In genomic region chr9:63378174-63378573, GRCm38 (mm10) we compare ENCODE assay signal across 8 mouse cellular contexts. TPM values are rescaled to one million over a fixed set of nuclear protein-coding genes. Genes with fewer than 3 reads are reported as not detected.
A peak's percentile ranks its signal among the peaks of the same experiment; 100 is the strongest.
DNase-seq lines count a peak whose midpoint lies in the region; ATAC-seq lines count a peak whose summit lies in the region.

No protein-coding gene starts in this region.

- peak overlapping the region; percentile 88 for H3K4me3 ChIP-seq in lung, embryonic 15.5 days
- H3K4me3 ChIP-seq in embryonic facial prominence, embryonic 11.5 days (ENCODE audit: low read depth, low read length): peak overlapping the region; percentile 78
- peak overlapping the region; percentile 83 for H3K4me3 ChIP-seq in intestine, embryonic 16.5 days (ENCODE audit: low read length)
- peak overlapping the region; percentile 74 for H3K4me3 ChIP-seq in neural tube, embryonic 14.5 days (ENCODE audit: low read depth, low read length)

- H3K9ac ChIP-seq in lung, embryonic 15.5 days: peak overlapping the region; percentile 91; the same call in 1 of the 2 replicates
- peak overlapping the region; percentile 87 for H3K9ac ChIP-seq in embryonic facial prominence, embryonic 11.5 days (replicated peaks; ENCODE audit: low read length)
- peak overlapping the region; percentile 96 for H3K9ac ChIP-seq in intestine, embryonic 16.5 days (ENCODE audit: low read depth, low read length)
- peak overlapping the region; percentile 88 for H3K9ac ChIP-seq in neural tube, embryonic 14.5 days (replicated peaks; ENCODE audit: low read depth, low read length)

- 0 out of 2 replicates have a peak, but pooled peaks cover 4% of the 10 kb centered on the region for H3K36me3 ChIP-seq in lung, embryonic 15.5 days
- no peaks in the 10 kb centered on the region for H3K36me3 ChIP-seq in embryonic facial prominence, embryonic 11.5 days (replicated peaks; ENCODE audit: control insufficient read depth, insufficient read depth, low read depth, low read length)
- no peaks in the 10 kb centered on the region for H3K36me3 ChIP-seq in intestine, embryonic 16.5 days (ENCODE audit: control insufficient read depth, insufficient read depth, low read length)
- no peaks in the 10 kb centered on the region for H3K36me3 ChIP-seq in neural tube, embryonic 14.5 days (ENCODE audit: control insufficient read depth, insufficient read depth, low read length)

- DNase-seq in lung, postnatal 14 days: no peak
- DNase-seq in embryonic facial prominence, embryonic 11.5 days (ENCODE audit: low spot score): no peak
- DNase-seq in layer of hippocampus, postnatal 14 days (ENCODE audit: low spot score in 2 of 2): no peak
- DNase-seq in adrenal gland, adult (ENCODE audit: inconsistent age in 2 of 2, low spot score in 1 of 2): no peak
- no peak for DNase-seq in kidney, postnatal 4 days

- peaks cover 24% of the 10 kb centered on the region for H3K4me1 ChIP-seq in lung, embryonic 15.5 days
- no peaks in the 10 kb centered on the region for H3K4me1 ChIP-seq in embryonic facial prominence, embryonic 11.5 days (ENCODE audit: control insufficient read depth, insufficient read depth, low read length)
- peaks cover 19% of the 10 kb centered on the region for H3K4me1 ChIP-seq in intestine, embryonic 16.5 days (ENCODE audit: control insufficient read depth, insufficient read depth, low read length)
- H3K4me1 ChIP-seq in neural tube, embryonic 14.5 days (ENCODE audit: control insufficient read depth, insufficient read depth, low read length): peaks cover 24% of the 10 kb centered on the region

- no peaks in the 10 kb centered on the region for H3K9me3 ChIP-seq in lung, embryonic 15.5 days
- H3K9me3 ChIP-seq in embryonic facial prominence, embryonic 11.5 days (replicated peaks; ENCODE audit: control insufficient read depth, low read length): no peaks in the 10 kb centered on the region
- H3K9me3 ChIP-seq in intestine, embryonic 16.5 days (ENCODE audit: control insufficient read depth, low read length): no peaks in the 10 kb centered on the region
- no peaks in the 10 kb centered on the region for H3K9me3 ChIP-seq in neural tube, embryonic 14.5 days (ENCODE audit: control insufficient read depth, low read length)

- peak overlapping the region; percentile 88; the same call in 1 of the 2 replicates for H3K27ac ChIP-seq in lung, embryonic 15.5 days
- no peak overlapping the region for H3K27ac ChIP-seq in embryonic facial prominence, embryonic 11.5 days (replicated peaks; ENCODE audit: low read depth, low read length)
- peak overlapping the region; percentile 89; the same call in 1 of the 2 replicates for H3K27ac ChIP-seq in intestine, embryonic 16.5 days (ENCODE audit: low read length)
- peak overlapping the region; percentile 81; the same call in 1 of the 2 replicates for H3K27ac ChIP-seq in neural tube, embryonic 14.5 days (ENCODE audit: low read depth, low read length)

- H3K4me2 ChIP-seq in lung, embryonic 15.5 days: peak overlapping the region; percentile 91
- peak overlapping the region; percentile 76 for H3K4me2 ChIP-seq in embryonic facial prominence, embryonic 11.5 days (ENCODE audit: low read depth, low read length)
- H3K4me2 ChIP-seq in intestine, embryonic 16.5 days (ENCODE audit: low read depth, low read length): peak overlapping the region; percentile 64
- H3K4me2 ChIP-seq in neural tube, embryonic 14.5 days (ENCODE audit: low read depth, low read length): peak overlapping the region; percentile 71

- H3K27me3 ChIP-seq in lung, embryonic 15.5 days: no peaks in the 10 kb centered on the region
- no peaks in the 10 kb centered on the region for H3K27me3 ChIP-seq in embryonic facial prominence, embryonic 11.5 days (ENCODE audit: control insufficient read depth, insufficient read depth, low read length)
- no peaks in the 10 kb centered on the region for H3K27me3 ChIP-seq in intestine, embryonic 16.5 days (replicated peaks; ENCODE audit: control insufficient read depth, insufficient read depth, low read length)
- no peaks in the 10 kb centered on the region for H3K27me3 ChIP-seq in neural tube, embryonic 14.5 days (ENCODE audit: control insufficient read depth, insufficient read depth, low read length)

- ATAC-seq in lung, embryonic 15.5 days (ENCODE audit: borderline replicate concordance, extremely low read depth, low FRiP score, low TSS enrichment): no peak
- no peak for ATAC-seq in embryonic facial prominence, embryonic 11.5 days (replicated peaks; ENCODE audit: insufficient number of reproducible peaks, low FRiP score, low TSS enrichment, low read depth)
- no peak for ATAC-seq in intestine, embryonic 16.5 days
- ATAC-seq in neural tube, embryonic 14.5 days (ENCODE audit: low read depth): no peak

- 17% methylated on average over 8 of the region's 8 CpGs for WGBS in lung, embryonic 15.5 days
- 20% methylated on average over 8 of the region's 8 CpGs for WGBS in embryonic facial prominence, embryonic 11.5 days
- WGBS in intestine, embryonic 16.5 days: 16% methylated on average over 8 of the region's 8 CpGs
- 14% methylated on average over 8 of the region's 8 CpGs for WGBS in neural tube, embryonic 14.5 days

RNA-seq across cellular contexts. Expression of gene Map2k5, which starts 0.5 kb away (rescaled TPM):
- polyA plus RNA-seq in lung, embryonic 15.5 days (2015; fragmentation: Nextera tagmentation; extraction: Ambion mirVana): 31.3 and 32.5 TPM in 2 replicates
- polyA plus RNA-seq in embryonic facial prominence, embryonic 11.5 days (2014; fragmentation: Nextera tagmentation; extraction: Ambion mirVana): 35.4 and 43.3 TPM in 2 replicates
- polyA plus RNA-seq in intestine, embryonic 16.5 days (2015; fragmentation: Nextera tagmentation; extraction: Ambion mirVana): 21.7 and 22.8 TPM in 2 replicates
- 35.1 and 36.9 TPM in 2 replicates for polyA plus RNA-seq in neural tube, embryonic 14.5 days (2014; fragmentation: Nextera tagmentation; extraction: Ambion mirVana)
- total RNA-seq in layer of hippocampus, postnatal 14 days (2021): 10 to 100 TPM; 35.3 to 36.2 TPM

RNA-seq across cellular contexts. Expression of gene 2300009A05Rik, which starts 20.9 kb away (rescaled TPM):
- polyA plus RNA-seq in lung, embryonic 15.5 days (2015; fragmentation: Nextera tagmentation; extraction: Ambion mirVana): 35.0 and 35.4 TPM in 2 replicates
- polyA plus RNA-seq in embryonic facial prominence, embryonic 11.5 days (2014; fragmentation: Nextera tagmentation; extraction: Ambion mirVana): 37.3 and 37.7 TPM in 2 replicates
- polyA plus RNA-seq in intestine, embryonic 16.5 days (2015; fragmentation: Nextera tagmentation; extraction: Ambion mirVana): 48.5 and 49.5 TPM in 2 replicates
- 75.2 and 88.7 TPM in 2 replicates for polyA plus RNA-seq in neural tube, embryonic 14.5 days (2014; fragmentation: Nextera tagmentation; extraction: Ambion mirVana)
- total RNA-seq in layer of hippocampus, postnatal 14 days (2021): 10 to 100 TPM; 32.9 to 37.8 TPM
